Mouse (Mus musculus): ENCODE measurements around the gene Popdc3.

DNA sequence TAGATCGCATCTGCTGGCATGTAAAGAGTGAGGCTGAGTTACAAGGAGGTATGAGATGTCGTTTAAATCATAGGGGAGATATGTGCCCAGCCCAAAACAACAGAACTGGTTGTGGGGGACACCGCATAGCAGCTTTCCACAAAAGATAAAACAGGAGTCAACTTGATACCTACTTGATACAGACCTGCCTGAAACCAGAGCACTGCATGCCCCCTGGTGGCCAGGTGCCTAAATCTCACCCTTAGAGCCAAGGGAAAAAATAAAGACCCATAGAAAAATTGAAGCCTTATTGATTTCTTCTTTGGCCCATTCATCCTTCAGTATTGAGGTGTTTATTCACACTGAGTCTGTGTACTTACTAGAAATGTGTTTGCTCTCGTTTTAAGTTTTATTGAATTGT, 45.5 kb upstream of the Popdc3 start:
- no peak for TF ChIP-seq USF1 (IDR thresholded peaks at IDR 0.05; ENCODE audit: low read depth, low read length)
- TF ChIP-seq MEF2A (IDR thresholded peaks at IDR 0.05; ENCODE audit: extremely low read depth, insufficient replicate concordance, low read depth, low read length, poor library complexity, severe bottlenecking): no peak
- TF ChIP-seq POLR2A (IDR thresholded peaks at IDR 0.05; ENCODE audit: control insufficient read depth in 1 of 2, insufficient read depth in 1 of 2, low read depth in 1 of 2, low read length in 2 of 2, poor library complexity in 1 of 2): no peak
- peak; percentile 43 to 63 (median 62) for TF ChIP-seq CTCF (IDR thresholded peaks at IDR 0.05 in 2 of 3, conservative IDR thresholded peaks at IDR 0.05 in 1 of 3; ENCODE audit: control insufficient read depth in 1 of 3, insufficient read depth in 1 of 3, low read depth in 2 of 3, low read length in 3 of 3, poor library complexity in 1 of 3, severe bottlenecking in 1 of 3)
- no peak for TF ChIP-seq ELF1 (IDR thresholded peaks at IDR 0.05; ENCODE audit: low read depth, low read length)
- no peak for TF ChIP-seq MYC (IDR thresholded peaks at IDR 0.05; ENCODE audit: low read depth, low read length)
- no peak for TF ChIP-seq MAX (IDR thresholded peaks at IDR 0.05; ENCODE audit: low read length)
- TF ChIP-seq SMC3 (IDR thresholded peaks at IDR 0.05; ENCODE audit: low read depth, low read length): peak; percentile 52
- no peak for TF ChIP-seq NELFE (IDR thresholded peaks at IDR 0.05; ENCODE audit: low read depth, low read length)
- TF ChIP-seq GABPA (IDR thresholded peaks at IDR 0.05; ENCODE audit: low read depth, low read length): no peak
- TF ChIP-seq ZMIZ1 (IDR thresholded peaks at IDR 0.05; ENCODE audit: low read depth, low read length): no peak
- TF ChIP-seq RCOR1 (IDR thresholded peaks at IDR 0.05; ENCODE audit: low read depth, low read length): no peak
- no peak for TF ChIP-seq TCF12 (IDR thresholded peaks at IDR 0.05; ENCODE audit: low read depth, low read length)

Data from MEL (cell line).